Mouse (Mus musculus) G1E (cell line): Measurements from ENCODE around the gene Pard3. TPM values are rescaled to one million over a fixed set of nuclear protein-coding genes. Genes with fewer than 3 reads are reported as not detected.

Experiments
- ATAC-seq: 2 replicates; pipeline ENCODE4 v1.8.0; 2016; ENCODE audit warnings: mild to moderate bottlenecking; ENCODE audit not compliant: insufficient number of reproducible peaks, poor library complexity, low FRiP score, severe bottlenecking; ENCODE audit errors: extremely low read depth
- DNase-seq: peaks from one replicate; pipeline ENCODE4 v3.0.0; 2012; ENCODE audit warnings: low spot score
- H3K27me3 ChIP-seq: 2 replicates; pipeline ENCODE4 v1.6.1; 2012; ENCODE audit warnings: mild to moderate bottlenecking, low read length, inconsistent platforms; ENCODE audit not compliant: insufficient read depth
- H3K36me3 ChIP-seq: replicated peaks from 2 replicates; pipeline ENCODE3; 2012; ENCODE audit warnings: mild to moderate bottlenecking, inconsistent platforms
- H3K4me1 ChIP-seq: 2 replicates; pipeline ENCODE4 v1.6.1; 2012; ENCODE audit warnings: low read depth, low read length, inconsistent platforms, mixed read lengths; ENCODE audit not compliant: insufficient read depth
- H3K4me3 ChIP-seq: 2 replicates; pipeline ENCODE4 v1.5.1; 2012; ENCODE audit warnings: low read depth, mild to moderate bottlenecking, inconsistent platforms, low read length, moderate library complexity, mixed read lengths
- H3K9me3 ChIP-seq: replicated peaks from 2 replicates; pipeline ENCODE4 v1.6.1; 2012; ENCODE audit warnings: inconsistent platforms
- CTCF ChIP-seq: IDR thresholded peaks from 2 replicates; pipeline ENCODE4 v1.5.1; 2012; ENCODE audit warnings: low read depth, low read length, inconsistent platforms, mixed read lengths
- GATA1 ChIP-seq: IDR thresholded peaks from 2 replicates; pipeline ENCODE4 v1.6.1; 2012; ENCODE audit warnings: borderline replicate concordance, low read length, inconsistent platforms, mixed read lengths
- GATA2 ChIP-seq: IDR thresholded peaks from 2 replicates; pipeline ENCODE4 v1.6.1; 2012; ENCODE audit warnings: low read depth, low read length, inconsistent platforms, borderline replicate concordance
- POLR2AphosphoS5 ChIP-seq: IDR thresholded peaks from 2 replicates; pipeline ENCODE4 v1.6.1; 2012; ENCODE audit warnings: low read depth, low read length, inconsistent platforms; ENCODE audit not compliant: insufficient replicate concordance
- TAL1 ChIP-seq: conservative IDR thresholded peaks from 2 replicates; pipeline ENCODE4 v1.6.1; 2012; ENCODE audit warnings: low read depth, low read length, inconsistent platforms, mixed read lengths
- polyA plus RNA-seq: library from polyadenylated mRNA; stranded (reverse); fragments of >175 nt; gene quantifications from 2 replicates; pipeline ENCODE4 v1.2.3, GENCODE M21; 2012
- total RNA-seq, 2 experiments: library from RNA; stranded (forward) in 1 of 2; stranded (reverse) in 1 of 2; fragments of 200-1000 nt in 1 of 2; fragments of >200 nt in 1 of 2; fragmentation: Nextera tagmentation in 1 of 2; gene quantifications; 2 replicates each; pipeline ENCODE4 v1.2.3; 2014 to 2017

Gene Pard3
- total and polyA plus RNA-seq, 3 experiments = 0.55 TPM; not detected in 2

DNA sequence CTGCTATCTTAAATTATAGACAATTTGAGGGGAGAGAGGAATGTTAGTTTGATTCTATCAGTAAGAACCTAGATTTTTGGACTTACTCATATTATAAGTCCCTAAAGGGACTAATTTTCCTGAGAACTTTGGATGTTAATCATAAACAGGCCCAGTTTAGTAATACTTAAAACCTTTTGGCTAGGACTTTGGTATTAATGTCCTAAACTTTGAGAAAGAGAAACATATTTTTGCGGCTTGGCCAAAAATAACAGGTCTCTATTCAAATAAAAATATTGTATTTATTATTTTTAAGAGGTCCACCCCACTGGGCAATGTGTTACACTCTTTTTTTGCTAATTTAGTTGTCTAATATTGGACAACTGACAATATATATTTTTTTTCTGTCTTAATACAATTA lies 271.5 kb downstream of the Pard3 start:
- Histone ChIP-seq H3K9me3 (peaks cover 49% of the 10 kb centered on the region), H3K27me3 (no peaks in the 10 kb centered on the region), H3K4me1 (no peaks in the 10 kb centered on the region), H3K4me3 (no peak overlapping the region), H3K36me3 (no peaks in the 10 kb centered on the region)
- no peak for DNase-seq
- TF ChIP-seq TAL1 (no peak), POLR2AphosphoS5 (no peak), GATA1 (no peak), CTCF (no peak), GATA2 (no peak)
- no peak for ATAC-seq

DNA sequence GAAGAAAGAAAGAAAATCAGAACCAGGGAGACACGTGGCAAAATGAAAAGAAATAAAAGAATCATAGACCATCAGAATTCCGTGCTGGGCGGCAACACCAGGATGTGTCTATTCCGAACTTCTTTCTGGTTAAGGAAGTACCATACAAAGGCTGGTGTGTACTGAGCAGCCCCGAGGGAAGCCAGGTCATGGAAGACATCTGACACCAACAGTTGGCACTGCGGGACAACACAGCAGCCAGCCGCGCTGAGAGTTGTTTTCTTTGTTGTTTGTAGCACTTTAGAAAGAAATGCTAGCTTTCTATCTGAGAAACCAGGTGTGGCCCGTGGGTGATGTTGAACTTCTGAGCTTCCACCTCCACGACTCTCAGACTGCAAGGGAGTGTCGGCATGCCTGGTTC lies 274.5 kb downstream of the Pard3 start:
- no peak for ATAC-seq
- no peak for DNase-seq
- Histone ChIP-seq H3K4me3 (no peak overlapping the region), H3K27me3 (no peaks in the 10 kb centered on the region), H3K9me3 (peaks cover 40% of the 10 kb centered on the region), H3K4me1 (no peaks in the 10 kb centered on the region), H3K36me3 (no peaks in the 10 kb centered on the region)
- no peak for TF ChIP-seq TAL1
- TF ChIP-seq CTCF = no peak
- no peak for TF ChIP-seq GATA2
- no peak for TF ChIP-seq GATA1

DNA sequence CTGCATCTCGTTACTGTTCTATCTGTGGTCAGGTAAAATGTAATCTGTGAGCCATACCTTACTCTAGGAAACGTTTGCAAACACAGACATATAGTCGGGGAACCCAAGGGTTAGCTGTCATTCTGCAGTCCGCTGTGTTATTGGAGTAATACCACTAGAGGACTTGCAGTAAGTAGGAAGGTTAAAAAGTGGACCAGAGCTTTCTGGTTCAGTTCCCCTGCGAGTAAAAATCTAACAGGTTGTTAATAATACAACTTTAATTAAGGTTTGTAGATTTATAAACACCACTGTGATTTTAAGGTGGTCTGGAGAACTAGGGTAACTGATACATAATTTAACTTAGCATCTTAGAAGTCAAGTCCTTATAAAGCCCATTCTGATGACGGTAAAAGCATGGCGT lies 277.4 kb downstream of the Pard3 start:
- peaks cover 30% of the 10 kb centered on the region for H3K9me3 ChIP-seq
- no peaks in the 10 kb centered on the region for H3K27me3 ChIP-seq
- TF ChIP-seq POLR2AphosphoS5 (no peak), GATA1 (no peak)
- DNase-seq (no peak), ATAC-seq (no peak)
- no peaks in the 10 kb centered on the region for H3K36me3 ChIP-seq
- H3K4me3 ChIP-seq = no peak overlapping the region
- no peaks in the 10 kb centered on the region for H3K4me1 ChIP-seq

DNA sequence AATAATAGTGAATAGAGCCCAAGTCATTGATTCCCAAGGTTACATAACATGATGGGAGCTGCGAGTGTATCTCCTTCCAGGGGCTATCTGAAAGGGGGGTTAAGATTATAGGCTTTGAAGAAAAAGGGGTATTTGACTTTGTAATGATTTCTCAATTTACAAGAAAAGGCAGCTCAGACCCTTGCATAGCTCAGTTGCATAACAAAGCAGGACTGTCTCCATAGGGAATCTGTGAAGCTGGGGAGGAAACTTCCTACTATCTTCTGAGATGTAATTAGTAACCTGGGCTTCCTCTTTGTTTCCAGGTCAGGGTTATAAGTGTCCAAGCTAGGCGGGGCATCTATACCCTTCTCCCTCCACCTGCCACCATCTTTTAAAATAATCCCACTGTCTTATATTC lies 279.4 kb downstream of the Pard3 start:
- Histone ChIP-seq H3K27me3 (no peaks in the 10 kb centered on the region), H3K36me3 (no peaks in the 10 kb centered on the region), H3K4me1 (no peaks in the 10 kb centered on the region), H3K9me3 (peaks cover 19% of the 10 kb centered on the region), H3K4me3 (no peak overlapping the region)
- DNase-seq = no peak
- ATAC-seq = no peak
- TF ChIP-seq POLR2AphosphoS5 (no peak), GATA2 (no peak), GATA1 (no peak), CTCF (no peak), TAL1 (no peak)

DNA sequence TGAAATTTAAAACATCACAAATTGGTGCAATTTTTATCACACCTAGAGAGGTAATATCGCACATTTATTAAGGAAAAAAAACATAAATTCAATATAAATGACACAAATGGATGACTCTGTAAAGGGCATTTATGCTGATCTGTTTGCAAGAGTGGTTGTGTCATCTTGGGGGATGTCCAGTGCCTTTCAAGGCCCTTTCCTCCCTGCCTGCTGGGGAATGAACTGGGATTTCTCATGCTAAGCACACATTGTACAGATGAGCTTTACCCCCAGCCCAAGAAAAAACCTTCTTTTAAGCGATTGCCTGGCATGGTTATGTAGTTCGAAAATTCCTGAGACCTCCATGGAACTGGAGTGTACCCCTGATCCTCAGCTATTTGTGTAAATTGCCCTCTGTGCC lies 280.7 kb downstream of the Pard3 start:
- Histone ChIP-seq H3K4me1 (no peaks in the 10 kb centered on the region), H3K9me3 (peaks cover 15% of the 10 kb centered on the region), H3K27me3 (no peaks in the 10 kb centered on the region), H3K4me3 (no peak overlapping the region), H3K36me3 (no peaks in the 10 kb centered on the region)
- no peak for DNase-seq
- no peak for ATAC-seq
- no peak for TF ChIP-seq GATA2
- TF ChIP-seq POLR2AphosphoS5 = no peak
- TF ChIP-seq TAL1 = no peak
- no peak for TF ChIP-seq CTCF
- no peak for TF ChIP-seq GATA1

DNA sequence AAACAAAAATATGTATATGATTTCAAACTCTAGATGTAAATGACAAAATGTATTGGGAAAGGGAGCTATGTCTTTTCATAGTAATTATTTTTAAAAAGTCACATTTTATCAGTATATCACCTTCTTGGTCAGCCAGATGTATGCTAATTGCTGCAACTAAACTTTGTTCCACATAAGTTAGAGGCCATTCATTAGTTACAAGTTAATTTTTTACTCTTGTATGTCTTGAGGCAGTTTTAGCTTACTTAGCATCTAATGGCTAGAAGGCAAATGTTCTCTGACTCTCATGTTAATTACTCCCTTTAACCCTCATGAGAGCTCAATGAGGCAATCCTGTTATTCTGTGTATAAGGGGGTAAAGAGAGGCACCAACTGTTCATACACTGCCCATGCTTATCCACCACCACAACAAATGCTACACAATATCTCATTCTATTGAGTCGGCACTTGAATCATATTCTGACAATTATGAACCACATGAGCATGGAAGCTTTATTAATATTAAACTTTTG lies 282.3 kb downstream of the Pard3 start:
- H3K4me3 ChIP-seq = no peak overlapping the region
- ATAC-seq = no peak
- no peaks in the 10 kb centered on the region for H3K27me3 ChIP-seq

More for the DNA sequence above, 282.3 kb downstream of the Pard3 start:
- no peak for TF ChIP-seq POLR2AphosphoS5
- TF ChIP-seq GATA1 = no peak
- no peak for TF ChIP-seq CTCF
- no peak for TF ChIP-seq TAL1
- TF ChIP-seq GATA2 = no peak
- Histone ChIP-seq H3K36me3 (no peaks in the 10 kb centered on the region), H3K4me1 (no peaks in the 10 kb centered on the region), H3K9me3 (peaks cover 8% of the 10 kb centered on the region)
- no peak for DNase-seq
